Comparison of ENCODE assay signal across 22 mouse cellular contexts in the genomic region with DNA sequence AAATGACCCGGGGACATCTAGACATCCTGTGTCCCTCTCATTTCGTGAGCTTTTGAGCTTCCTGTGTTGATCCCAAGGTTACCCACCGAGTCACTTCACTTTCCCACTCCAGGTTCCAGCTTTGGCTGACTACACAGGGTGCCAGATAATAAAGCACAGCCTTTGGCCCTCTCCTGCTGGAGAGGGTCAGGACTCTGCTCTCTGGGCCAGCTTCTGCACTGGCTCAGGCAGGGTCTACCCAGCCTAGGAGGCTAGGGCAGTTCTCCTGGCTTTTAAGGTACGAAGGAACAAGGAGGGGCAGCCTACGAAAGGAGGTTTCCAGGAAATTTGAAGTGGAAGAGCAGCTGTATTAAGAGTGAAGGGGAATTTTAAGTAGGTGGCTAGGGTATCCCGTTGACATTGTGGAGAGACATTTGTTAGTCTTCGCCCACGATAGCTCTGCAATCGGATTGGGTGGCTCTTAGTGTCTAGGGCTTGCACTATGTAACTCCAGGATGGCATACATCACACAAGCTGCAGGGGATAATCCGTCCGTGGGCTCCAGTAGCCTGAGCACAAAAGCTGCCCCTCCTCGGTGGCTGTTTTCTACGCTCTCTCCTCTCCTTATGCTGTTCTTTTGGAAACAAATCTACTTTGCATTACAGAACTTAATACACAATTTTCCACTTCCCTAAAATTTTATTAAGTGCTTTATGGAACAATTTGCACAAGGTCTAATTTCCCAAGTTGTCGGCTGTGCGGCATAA.
DNase-seq lines count a peak whose midpoint lies in the region; ATAC-seq and TF ChIP-seq lines count a peak whose summit lies in the region.
"Had no signal": no experiment of that assay in that cellular context is flagged by ENCODE, and none has a peak within 500 bp of the region (broad histone marks: within the 10 kb centered on the region; RNA-seq: fewer than 3 reads in every experiment).

No protein-coding gene starts in this region.

- no peak overlapping the region for H3K9ac ChIP-seq in heart, embryonic 13.5 days
- H3K9ac ChIP-seq in lung, embryonic 14.5 days: no peak overlapping the region
- H3K9ac ChIP-seq in limb, embryonic 11.5 days (ENCODE audit: low read length): no peak overlapping the region
- no peak overlapping the region for H3K9ac ChIP-seq in limb, embryonic 13.5 days
- no peak overlapping the region for H3K9ac ChIP-seq in hindbrain, embryonic 14.5 days
- H3K9ac ChIP-seq: embryonic facial prominence, embryonic 15.5 days; hindbrain, embryonic 15.5 days had no signal

- no peak overlapping the region for H3K27ac ChIP-seq in heart, embryonic 13.5 days (replicated peaks)
- H3K27ac ChIP-seq in heart, embryonic 10.5 days: no peak overlapping the region
- no peak overlapping the region for H3K27ac ChIP-seq in lung, embryonic 14.5 days (ENCODE audit: low read depth)
- H3K27ac ChIP-seq in limb, embryonic 11.5 days (replicated peaks; ENCODE audit: low read depth, low read length): 0 out of 2 replicates have a peak overlapping the region, but pooled peaks have one; percentile 30
- peak overlapping the region; percentile 70 for H3K27ac ChIP-seq in limb, embryonic 13.5 days
- no peak overlapping the region for H3K27ac ChIP-seq in hindbrain, embryonic 14.5 days
- H3K27ac ChIP-seq: embryonic facial prominence, embryonic 15.5 days; forebrain, embryonic 10.5 days; gastrocnemius, adult 2 months; hindbrain, embryonic 10.5 days; hindbrain, embryonic 15.5 days had no signal

- peaks cover 15% of the 10 kb centered on the region for H3K4me1 ChIP-seq in heart, embryonic 13.5 days
- peaks cover 8% of the 10 kb centered on the region for H3K4me1 ChIP-seq in heart, embryonic 10.5 days
- no peaks in the 10 kb centered on the region for H3K4me1 ChIP-seq in lung, embryonic 14.5 days (ENCODE audit: insufficient read depth)
- H3K4me1 ChIP-seq in limb, embryonic 11.5 days (ENCODE audit: control insufficient read depth, insufficient read depth, low read length): peaks cover 8% of the 10 kb centered on the region
- peaks cover 19% of the 10 kb centered on the region for H3K4me1 ChIP-seq in limb, embryonic 13.5 days
- no peaks in the 10 kb centered on the region for H3K4me1 ChIP-seq in hindbrain, embryonic 14.5 days (replicated peaks; ENCODE audit: control insufficient read depth, insufficient read depth, low read length)
- H3K4me1 ChIP-seq: embryonic facial prominence, embryonic 15.5 days; hindbrain, embryonic 15.5 days had no signal

- no peak for DNase-seq in heart, embryonic 10.5 days (ENCODE audit: low spot score)
- DNase-seq in lung, embryonic 14.5 days: peak; percentile 8
- DNase-seq in lung, postnatal 36 days: no peak
- no peak for DNase-seq in limb, embryonic 11.5 days (ENCODE audit: low spot score)
- DNase-seq in hindbrain, embryonic 14.5 days (ENCODE audit: low spot score): no peak
- DNase-seq: adrenal gland, adult 8-10 months; adrenal gland, postnatal 36 days; cerebellum, adult 11 months; cerebellum, adult 8-10 months; cerebellum, postnatal 14 days; embryo, embryonic 11 days; gastrocnemius, adult 2 months; gastrocnemius, postnatal 25 days had no signal

- no peaks in the 10 kb centered on the region for H3K36me3 ChIP-seq in heart, embryonic 13.5 days
- H3K36me3 ChIP-seq in heart, embryonic 10.5 days: no peaks in the 10 kb centered on the region
- no peaks in the 10 kb centered on the region for H3K36me3 ChIP-seq in lung, embryonic 14.5 days (ENCODE audit: insufficient read depth)
- H3K36me3 ChIP-seq in limb, embryonic 11.5 days (ENCODE audit: control insufficient read depth, insufficient read depth, low read length): no peaks in the 10 kb centered on the region
- no peaks in the 10 kb centered on the region for H3K36me3 ChIP-seq in limb, embryonic 13.5 days
- no peaks in the 10 kb centered on the region for H3K36me3 ChIP-seq in hindbrain, embryonic 14.5 days (replicated peaks; ENCODE audit: control insufficient read depth, insufficient read depth)
- H3K36me3 ChIP-seq: embryonic facial prominence, embryonic 15.5 days; forebrain, embryonic 10.5 days; hindbrain, embryonic 10.5 days; hindbrain, embryonic 15.5 days had no signal

- no peak for ATAC-seq in heart, embryonic 13.5 days (ENCODE audit: extremely low read depth, insufficient number of reproducible peaks, low FRiP score, low TSS enrichment)
- peak; percentile 47; the same call in 1 of the 2 replicates for ATAC-seq in lung, embryonic 14.5 days (ENCODE audit: insufficient read depth)
- ATAC-seq in limb, embryonic 11.5 days (ENCODE audit: insufficient number of reproducible peaks, low FRiP score, low TSS enrichment, low read depth): no peak
- peak; percentile 54; the same call in 1 of the 2 replicates for ATAC-seq in limb, embryonic 13.5 days (ENCODE audit: low FRiP score, low read depth)
- no peak for ATAC-seq in hindbrain, embryonic 14.5 days (ENCODE audit: low FRiP score)
- ATAC-seq: forebrain, embryonic 14.5 days; intestine, embryonic 16.5 days had no signal

- H3K9me3 ChIP-seq in heart, embryonic 13.5 days: no peaks in the 10 kb centered on the region
- H3K9me3 ChIP-seq in heart, embryonic 10.5 days: no peaks in the 10 kb centered on the region
- H3K9me3 ChIP-seq in lung, embryonic 14.5 days (ENCODE audit: low read depth, low read length): no peaks in the 10 kb centered on the region
- H3K9me3 ChIP-seq in limb, embryonic 11.5 days (ENCODE audit: control insufficient read depth, low read length): no peaks in the 10 kb centered on the region
- 0 out of 2 replicates have a peak, but pooled peaks cover 4% of the 10 kb centered on the region for H3K9me3 ChIP-seq in limb, embryonic 13.5 days
- H3K9me3 ChIP-seq in hindbrain, embryonic 14.5 days (ENCODE audit: control insufficient read depth, low read length): no peaks in the 10 kb centered on the region
- H3K9me3 ChIP-seq: embryonic facial prominence, embryonic 15.5 days; forebrain, embryonic 10.5 days; hindbrain, embryonic 10.5 days; hindbrain, embryonic 15.5 days had no signal

- TF ChIP-seq CTCF in lung, embryonic 14.5 days (IDR thresholded peaks at IDR 0.05; ENCODE audit: low read depth): no peak

- H3K27me3 ChIP-seq in heart, embryonic 13.5 days (replicated peaks): peaks cover 13% of the 10 kb centered on the region; the same call in 1 of the 2 replicates
- H3K27me3 ChIP-seq in heart, embryonic 10.5 days (ENCODE audit: insufficient read depth, poor library complexity, severe bottlenecking): peaks cover 19% of the 10 kb centered on the region
- H3K27me3 ChIP-seq in lung, embryonic 14.5 days (ENCODE audit: insufficient read depth, low read length): no peaks in the 10 kb centered on the region
- H3K27me3 ChIP-seq in limb, embryonic 11.5 days (ENCODE audit: control insufficient read depth, insufficient read depth, low read length): 0 out of 2 replicates have a peak, but pooled peaks cover 2% of the 10 kb centered on the region
- 0 out of 2 replicates have a peak, but pooled peaks cover 7% of the 10 kb centered on the region for H3K27me3 ChIP-seq in limb, embryonic 13.5 days
- no peaks in the 10 kb centered on the region for H3K27me3 ChIP-seq in hindbrain, embryonic 14.5 days (ENCODE audit: control insufficient read depth, insufficient read depth, low read length)
- H3K27me3 ChIP-seq: embryonic facial prominence, embryonic 15.5 days had no signal

- peak overlapping the region; percentile 18; the same call in 1 of the 2 replicates for H3K4me2 ChIP-seq in heart, embryonic 13.5 days
- H3K4me2 ChIP-seq in lung, embryonic 14.5 days: no peak overlapping the region
- no peak overlapping the region for H3K4me2 ChIP-seq in limb, embryonic 11.5 days (ENCODE audit: low read depth, severe bottlenecking)
- H3K4me2 ChIP-seq in limb, embryonic 13.5 days (replicated peaks): no peak overlapping the region; the same call in 1 of the 2 replicates
- no peak overlapping the region for H3K4me2 ChIP-seq in hindbrain, embryonic 14.5 days (replicated peaks)
- H3K4me2 ChIP-seq: embryonic facial prominence, embryonic 15.5 days; hindbrain, embryonic 15.5 days had no signal

- WGBS in heart, embryonic 13.5 days: 55% methylated on average over 15 of the region's 15 CpGs
- 63% methylated on average over 15 of the region's 15 CpGs for WGBS in heart, embryonic 10.5 days
- WGBS in lung, embryonic 14.5 days: 48% methylated on average over 15 of the region's 15 CpGs
- WGBS in limb, embryonic 11.5 days: 77% methylated on average over 15 of the region's 15 CpGs
- WGBS in limb, embryonic 13.5 days: 55% methylated on average over 15 of the region's 15 CpGs
- 78% methylated on average over 15 of the region's 15 CpGs for WGBS in hindbrain, embryonic 14.5 days

- H3K4me3 ChIP-seq in heart, embryonic 13.5 days: no peak overlapping the region
- H3K4me3 ChIP-seq in heart, embryonic 10.5 days: no peak overlapping the region
- no peak overlapping the region for H3K4me3 ChIP-seq in lung, embryonic 14.5 days (ENCODE audit: low read depth, low read length)
- no peak overlapping the region for H3K4me3 ChIP-seq in limb, embryonic 11.5 days (ENCODE audit: low read depth, low read length)
- H3K4me3 ChIP-seq in limb, embryonic 13.5 days: no peak overlapping the region
- no peak overlapping the region for H3K4me3 ChIP-seq in hindbrain, embryonic 14.5 days (replicated peaks; ENCODE audit: low read length)
- H3K4me3 ChIP-seq: embryonic facial prominence, embryonic 15.5 days; erythroblast, embryonic 14.5 days; forebrain, embryonic 10.5 days; gastrocnemius, adult 2 months; hindbrain, embryonic 10.5 days; hindbrain, embryonic 15.5 days had no signal

Comparison
In these comparisons a context has a peak if more than half of its experiments do, and no peak if none do; other contexts are left out.
1. ATAC-seq: peak in lung, embryonic 14.5 days (single experiment) and limb, embryonic 13.5 days (single experiment); none in heart, embryonic 13.5 days (single experiment), limb, embryonic 11.5 days (single experiment) and hindbrain, embryonic 14.5 days (single experiment).
2. H3K27ac ChIP-seq: peak in limb, embryonic 11.5 days (single experiment) and limb, embryonic 13.5 days (single experiment); none in heart, embryonic 13.5 days (single experiment), heart, embryonic 10.5 days (single experiment), lung, embryonic 14.5 days (single experiment) and hindbrain, embryonic 14.5 days (single experiment).